Mouse (Mus musculus): ENCODE data around the gene Dhtkd1.

The Dhtkd1 gene

DNA sequence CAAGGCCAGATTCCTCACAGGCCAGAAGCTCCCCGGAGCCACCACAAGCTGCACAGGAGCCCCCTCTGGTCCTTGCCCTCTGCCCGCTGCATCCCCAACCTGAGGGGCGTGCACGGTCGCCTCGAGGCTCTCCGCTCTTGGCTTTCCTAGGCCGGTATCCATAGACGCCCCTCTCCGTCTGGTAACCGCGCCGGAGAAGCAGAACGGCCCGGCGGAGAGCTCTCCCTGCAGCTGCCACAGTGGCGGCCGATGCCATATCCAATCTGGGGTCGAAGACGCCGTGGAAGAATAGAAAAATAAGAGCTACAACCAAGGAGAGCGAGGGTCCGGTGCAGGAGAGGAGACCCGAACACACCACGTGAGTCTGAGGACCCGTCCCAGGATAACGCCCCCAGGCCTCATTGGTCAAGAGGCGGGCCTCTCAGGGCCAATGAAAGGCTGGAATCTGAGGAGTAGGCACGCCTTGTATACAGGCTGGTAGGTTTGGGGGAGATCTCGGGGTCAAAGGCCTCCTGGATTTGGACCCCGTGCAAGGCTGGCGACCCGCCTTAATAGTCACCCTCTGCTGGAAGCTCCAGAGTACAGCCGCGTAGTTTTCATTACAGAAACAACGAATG lies at the start of gene Dhtkd1:
TSS of gene Dhtkd1 (minus strand) at position 377 of the 617 bp plus-strand sequence.
- no peak for TF ChIP-seq GATA4 (IDR thresholded peaks at IDR 0.05; ENCODE audit: insufficient replicate concordance, low read length)

DNA sequence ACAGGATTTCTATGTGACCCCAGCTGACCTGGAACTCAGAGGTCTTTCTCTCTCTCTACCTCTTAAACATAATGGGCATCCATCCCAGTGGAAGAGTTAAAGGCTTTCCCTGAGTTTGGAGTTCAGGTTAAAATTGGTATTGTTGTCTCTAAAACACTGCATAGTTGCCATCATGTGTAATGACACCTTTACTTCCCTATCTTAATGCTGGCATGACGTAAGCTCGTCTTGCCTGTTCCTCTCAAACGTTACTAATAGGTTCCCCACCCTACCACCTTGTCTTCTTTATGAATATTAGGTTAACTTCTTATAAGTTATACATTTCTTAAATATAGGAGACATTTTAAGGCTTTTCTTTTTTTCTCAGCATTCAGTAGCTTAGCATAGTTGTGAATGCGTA lies 34.9 kb upstream of the Dhtkd1 start:
- no peak for TF ChIP-seq GATA4 (IDR thresholded peaks at IDR 0.05; ENCODE audit: insufficient replicate concordance, low read length)

DNA sequence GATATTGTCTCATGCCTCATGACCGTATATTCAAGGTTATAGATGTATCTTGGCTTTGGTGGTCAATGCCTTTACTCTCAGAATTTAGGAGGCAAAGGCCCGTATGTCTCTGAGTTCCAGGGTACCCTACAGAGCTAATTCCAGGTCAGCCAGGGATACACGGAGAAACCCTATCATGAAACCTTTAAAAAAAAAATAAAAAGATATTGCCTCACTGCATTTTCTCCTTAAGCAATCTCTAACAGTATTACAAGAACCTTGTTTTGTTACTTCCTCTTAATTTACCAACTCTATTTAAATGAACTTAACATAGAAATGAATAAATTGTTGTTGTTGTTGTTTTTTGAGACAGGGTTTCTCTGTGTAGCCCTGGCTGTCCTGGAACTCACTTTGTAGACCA lies 23.4 kb upstream of the Dhtkd1 start:
- TF ChIP-seq GATA4 (IDR thresholded peaks at IDR 0.05; ENCODE audit: insufficient replicate concordance, low read length): no peak

DNA sequence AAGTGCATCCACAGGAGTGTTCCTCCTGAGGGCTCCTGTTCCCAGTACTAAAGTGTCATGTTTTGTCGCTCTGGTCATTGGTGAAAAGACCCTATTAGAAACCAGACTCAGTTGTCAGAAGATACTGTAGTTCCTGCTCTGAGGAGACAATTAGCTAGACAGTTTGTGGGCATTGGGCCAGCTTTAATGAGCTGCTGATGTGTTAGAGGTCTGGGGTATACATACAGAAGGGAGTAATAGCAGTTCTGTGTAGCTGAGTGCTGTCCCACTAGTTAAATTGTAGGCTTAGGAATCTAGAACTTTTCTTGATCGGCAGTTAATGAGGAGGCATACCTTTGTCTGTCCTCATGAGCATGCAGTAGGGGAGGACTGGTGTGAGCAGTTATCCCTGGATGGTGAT lies 19.7 kb upstream of the Dhtkd1 start:
- no peak for TF ChIP-seq GATA4 (IDR thresholded peaks at IDR 0.05; ENCODE audit: insufficient replicate concordance, low read length)

DNA sequence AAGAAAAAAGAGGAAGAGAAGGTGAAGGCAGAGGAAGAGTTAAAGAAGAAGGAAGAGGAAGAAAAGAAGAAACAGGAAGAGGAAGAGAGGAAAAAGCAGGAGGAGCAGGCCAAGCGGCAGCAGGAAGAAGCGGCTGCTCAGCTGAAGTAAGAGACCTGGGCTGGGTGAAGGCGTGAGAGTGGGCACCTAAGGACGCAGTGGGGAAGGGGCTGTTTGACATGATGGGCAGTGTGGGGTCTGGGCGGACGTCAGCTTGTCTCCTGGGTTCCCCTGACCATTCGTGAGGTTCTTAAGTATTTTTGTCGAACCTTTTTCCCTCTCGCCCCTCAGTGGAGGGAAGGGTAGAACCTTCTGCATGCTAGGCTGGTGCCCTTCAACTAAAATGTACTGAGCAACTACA lies 15.1 kb upstream of the Dhtkd1 start:
- no peak for TF ChIP-seq GATA4 (IDR thresholded peaks at IDR 0.05; ENCODE audit: insufficient replicate concordance, low read length)

DNA sequence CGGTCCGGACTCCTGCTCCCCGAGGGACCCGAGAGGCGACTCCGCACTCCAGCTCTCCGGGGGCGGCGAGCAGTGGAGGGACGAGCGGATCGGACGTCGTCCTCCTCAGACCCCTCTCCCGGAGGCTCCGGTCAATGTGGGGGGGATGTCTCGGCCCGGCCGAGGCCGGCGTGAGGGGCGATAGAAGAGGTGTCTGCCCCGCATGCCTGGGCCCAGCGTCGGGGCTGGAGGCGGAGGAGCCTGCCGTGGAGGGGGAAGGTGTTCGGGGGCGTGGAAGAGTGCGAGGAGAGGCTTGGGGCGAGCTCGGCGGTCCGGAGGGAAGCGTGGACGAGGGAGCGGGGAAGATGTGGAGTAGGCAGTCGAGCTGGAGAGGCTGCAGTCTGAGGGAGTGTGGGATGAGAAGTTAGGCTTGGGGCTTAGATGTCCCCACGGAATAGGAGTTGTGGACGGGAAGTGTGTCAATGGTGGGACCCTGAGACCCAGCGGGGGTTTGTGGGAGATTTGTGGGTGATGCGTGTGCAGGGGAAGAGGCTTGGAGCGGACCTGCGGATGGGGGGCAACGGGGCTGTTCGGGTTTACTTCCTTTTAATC lies 9.1 kb upstream of the Dhtkd1 start:
- no peak for TF ChIP-seq GATA4 (IDR thresholded peaks at IDR 0.05; ENCODE audit: insufficient replicate concordance, low read length)

DNA sequence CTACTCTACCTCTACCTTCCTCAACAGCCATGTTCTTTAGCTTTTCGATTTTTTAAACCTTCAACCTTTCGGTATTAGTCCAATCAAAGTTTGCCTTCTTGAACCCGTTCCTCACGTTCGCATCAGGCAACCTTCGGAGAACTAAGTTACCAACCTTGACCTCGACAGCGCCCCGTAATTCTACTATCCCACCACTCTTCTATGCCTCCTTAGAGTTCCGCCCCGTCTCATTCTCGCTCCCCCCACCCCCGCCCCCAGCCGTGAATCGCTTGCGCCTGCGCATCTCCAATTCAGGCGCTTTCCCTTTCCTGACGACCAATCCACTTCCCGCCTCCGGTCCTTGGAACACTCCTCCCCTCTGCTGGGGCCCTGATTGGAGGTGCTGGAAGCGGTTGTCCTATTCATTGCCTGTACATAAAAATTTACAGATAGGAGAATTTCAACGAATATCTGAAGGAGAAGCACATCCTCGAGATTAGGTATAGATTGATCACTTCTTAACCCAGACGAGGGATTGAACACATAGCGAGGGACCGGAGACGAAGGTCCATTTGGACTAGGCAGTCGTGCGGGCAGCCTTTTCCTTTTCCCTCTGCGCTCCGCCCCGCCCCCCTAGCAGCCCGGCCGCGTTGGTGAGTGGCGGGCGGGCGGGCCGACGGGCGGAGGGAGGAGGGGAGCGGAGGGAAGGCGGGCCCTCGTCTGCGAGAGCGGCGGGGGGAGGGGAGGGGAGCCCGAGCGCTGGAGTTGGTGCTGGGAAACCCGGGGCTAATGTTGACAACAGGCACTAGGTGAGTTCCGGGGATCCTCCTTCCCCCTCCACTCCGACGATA lies 8.4 kb upstream of the Dhtkd1 start, which contains the start of gene Upf2:
TSS of gene Upf2 (plus strand) at position 704 of the 830 bp plus-strand sequence.
- TF ChIP-seq GATA4 (IDR thresholded peaks at IDR 0.05; ENCODE audit: insufficient replicate concordance, low read length): 0 out of 2 replicates have a peak, but pooled peaks have one; percentile 46

DNA sequence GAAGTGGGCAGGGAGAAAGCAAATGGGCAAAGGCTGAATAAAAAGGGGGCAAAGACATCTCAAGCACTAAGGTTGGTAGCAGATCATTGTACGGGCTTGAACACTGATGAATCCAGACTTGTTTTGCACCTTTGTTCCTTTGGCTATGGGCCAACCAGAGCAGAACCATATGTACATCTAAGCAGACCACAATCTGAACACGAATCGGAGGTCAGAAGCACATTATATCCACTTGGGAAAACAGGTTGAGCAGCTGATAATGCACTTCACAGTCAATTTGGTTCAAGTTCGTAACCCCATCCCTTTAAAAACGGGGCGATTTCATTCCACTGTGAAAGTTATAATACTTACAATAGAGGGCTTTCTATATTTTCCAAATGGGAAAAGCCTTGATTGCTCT lies 7.7 kb upstream of the Dhtkd1 start:
- no peak for TF ChIP-seq GATA4 (IDR thresholded peaks at IDR 0.05; ENCODE audit: insufficient replicate concordance, low read length)

DNA sequence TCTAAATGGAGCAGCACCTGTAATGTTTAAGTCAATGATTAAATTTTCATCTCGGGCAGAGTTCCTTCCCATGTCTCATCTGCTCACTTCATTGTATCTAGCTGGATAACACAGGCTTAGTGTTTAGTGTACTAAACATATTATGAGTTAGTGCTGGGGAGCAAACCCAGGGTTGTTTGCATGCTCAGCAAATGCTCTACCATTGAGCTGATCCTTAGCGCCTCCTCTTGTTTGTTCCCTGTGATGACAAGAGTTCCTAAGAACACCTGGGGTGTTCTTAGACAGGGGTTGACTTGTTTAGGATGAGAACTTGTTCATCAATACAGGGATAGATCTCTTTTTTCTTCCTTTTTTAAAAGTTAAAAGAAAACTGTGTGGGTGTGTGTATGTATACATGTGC lies 6.4 kb upstream of the Dhtkd1 start:
- no peak for TF ChIP-seq GATA4 (IDR thresholded peaks at IDR 0.05; ENCODE audit: insufficient replicate concordance, low read length)

DNA sequence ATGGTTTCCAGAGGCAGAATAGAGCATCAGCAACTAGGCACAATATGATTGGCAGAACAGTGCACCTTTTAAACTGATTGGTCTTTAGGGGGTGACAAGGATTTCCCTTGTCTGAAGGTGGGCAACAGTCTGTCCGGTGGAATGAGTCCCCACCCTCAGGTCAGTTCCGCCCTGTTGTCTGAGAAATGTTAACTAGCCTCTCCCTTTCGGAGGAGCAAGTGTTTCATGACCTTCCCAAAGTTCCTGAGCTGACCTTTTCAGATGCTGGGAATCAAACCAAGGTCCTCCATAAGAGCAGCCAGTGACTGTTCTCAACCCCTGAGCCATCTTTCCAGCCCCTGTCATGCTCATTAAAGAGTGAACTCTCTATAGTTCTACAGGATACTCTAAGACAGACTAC lies 4.3 kb upstream of the Dhtkd1 start:
- TF ChIP-seq GATA4 (IDR thresholded peaks at IDR 0.05; ENCODE audit: insufficient replicate concordance, low read length): no peak

DNA sequence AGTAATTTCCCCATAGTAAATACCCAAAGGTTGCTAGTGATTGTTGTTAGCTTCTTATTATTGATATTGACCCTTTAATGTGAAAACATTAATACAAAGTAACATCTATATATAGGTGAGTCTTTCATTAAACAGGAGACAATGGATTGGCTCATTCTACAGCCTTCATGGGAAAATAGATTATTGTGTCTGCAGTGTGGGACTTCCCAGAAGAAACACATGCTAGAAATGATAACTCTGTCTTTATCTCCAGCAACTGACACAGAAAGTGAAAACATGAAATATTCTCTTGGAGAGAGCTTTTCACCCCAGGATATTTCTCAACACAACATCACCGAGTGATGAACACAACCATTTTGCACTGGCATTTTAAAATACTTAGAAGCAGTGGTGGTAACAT lies 3.0 kb upstream of the Dhtkd1 start:
- TF ChIP-seq GATA4 (IDR thresholded peaks at IDR 0.05; ENCODE audit: insufficient replicate concordance, low read length): no peak

DNA sequence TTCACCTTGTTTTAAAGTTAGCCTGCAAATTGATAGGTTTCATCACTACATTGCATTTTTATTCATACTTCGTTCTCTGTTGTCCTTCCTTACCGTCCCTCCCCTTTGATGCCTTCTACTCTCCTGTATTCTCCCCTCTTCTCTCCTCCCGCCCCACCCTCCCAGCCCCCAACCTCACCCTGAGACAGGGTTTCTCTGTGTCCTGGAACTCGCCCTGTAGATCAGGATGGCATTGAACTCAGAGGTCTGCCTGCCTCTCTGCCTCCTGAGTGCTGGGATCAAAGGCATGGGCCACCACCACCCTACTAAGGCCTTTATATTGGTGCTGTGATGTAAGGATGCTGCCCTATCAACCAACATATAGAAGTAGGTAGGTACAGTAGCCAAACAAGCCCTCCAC lies 479 bp upstream of the Dhtkd1 start:
- no peak for TF ChIP-seq GATA4 (IDR thresholded peaks at IDR 0.05; ENCODE audit: insufficient replicate concordance, low read length)

DNA sequence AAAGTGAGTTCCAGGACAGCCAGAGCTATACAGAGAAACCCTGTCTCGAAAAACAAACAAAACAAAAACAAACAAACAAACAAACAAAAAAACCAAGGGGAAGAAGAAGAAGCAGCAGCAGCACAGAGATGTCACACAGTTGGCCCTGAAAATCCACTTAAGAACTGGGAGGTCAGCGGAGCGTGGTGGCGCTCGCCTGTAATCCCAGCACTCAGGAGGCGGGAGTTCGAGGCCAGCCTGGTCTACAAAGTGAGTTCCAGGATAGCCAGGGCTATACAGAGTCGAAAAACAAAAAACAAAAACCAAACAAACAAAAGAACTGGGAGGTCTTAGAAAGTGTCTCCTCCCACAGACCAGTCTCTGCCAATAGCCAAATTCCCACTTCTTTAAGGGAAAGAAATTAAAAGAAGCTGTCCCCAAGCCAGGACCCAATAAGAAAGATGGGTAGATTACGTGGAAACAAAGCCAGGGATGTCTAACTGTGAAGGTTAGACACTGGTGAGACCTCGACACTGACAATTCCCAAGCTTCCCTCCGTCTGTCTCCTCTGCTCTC lies 654 bp downstream of the Dhtkd1 start:
- no peak for TF ChIP-seq GATA4 (IDR thresholded peaks at IDR 0.05; ENCODE audit: insufficient replicate concordance, low read length)

DNA sequence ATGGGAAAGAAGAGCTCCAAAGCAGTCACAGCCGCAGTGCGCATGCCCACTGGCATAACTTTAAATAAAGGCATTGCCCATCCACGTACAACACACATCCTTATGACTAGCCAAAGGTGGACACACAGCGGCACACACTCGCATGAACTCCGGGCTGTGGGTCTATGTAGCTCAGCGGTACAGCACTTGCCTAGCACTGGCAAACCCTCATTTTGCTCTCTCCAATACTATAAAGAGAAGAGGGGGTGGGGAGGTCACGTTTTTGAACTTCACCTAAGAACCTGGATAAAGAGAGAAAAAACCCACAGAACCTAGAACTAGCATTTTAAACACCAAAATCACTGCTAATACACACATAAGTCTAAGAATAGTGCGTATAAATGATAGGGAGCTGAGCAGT lies 1.7 kb downstream of the Dhtkd1 start:
- TF ChIP-seq GATA4 (IDR thresholded peaks at IDR 0.05; ENCODE audit: insufficient replicate concordance, low read length): no peak

DNA sequence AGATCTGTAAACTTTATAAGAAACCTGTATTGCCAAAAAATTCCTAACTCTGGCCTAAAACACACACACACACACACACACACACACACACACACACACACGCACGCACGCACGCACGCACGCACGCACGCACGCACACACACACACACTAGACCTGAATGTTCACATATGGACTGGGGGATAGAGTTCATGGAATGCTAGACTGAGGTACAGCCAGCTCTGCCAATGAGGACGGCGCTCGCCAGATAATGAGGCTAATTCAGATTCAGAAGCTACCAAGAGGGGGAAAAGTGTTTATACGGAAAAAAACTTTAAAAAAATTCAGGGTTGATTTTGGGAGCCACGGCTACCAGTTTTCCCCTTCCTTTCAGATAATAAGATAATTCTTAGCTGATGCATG lies 2.7 kb downstream of the Dhtkd1 start:
- no peak for TF ChIP-seq GATA4 (IDR thresholded peaks at IDR 0.05; ENCODE audit: insufficient replicate concordance, low read length)

DNA sequence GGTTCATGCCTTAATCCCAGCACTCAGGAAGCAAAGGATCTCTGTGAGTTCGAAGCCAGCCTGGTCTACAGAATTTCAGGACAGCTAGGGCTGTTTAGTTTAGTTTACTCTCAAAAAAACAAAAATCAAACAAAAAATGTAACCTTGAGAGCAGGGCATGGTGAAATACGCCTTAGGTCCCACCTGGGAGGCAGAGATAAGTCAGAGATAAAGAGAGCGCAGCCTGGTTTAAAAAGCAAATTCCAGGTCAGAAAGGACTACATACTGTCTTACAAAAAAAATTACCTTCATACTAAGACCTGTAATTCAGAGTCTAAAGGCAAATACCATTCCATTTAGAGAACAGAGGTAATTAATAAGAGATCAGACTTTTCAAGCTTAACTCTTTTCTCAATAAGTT lies 3.3 kb downstream of the Dhtkd1 start:
- TF ChIP-seq GATA4 (IDR thresholded peaks at IDR 0.05; ENCODE audit: insufficient replicate concordance, low read length): no peak

All from liver, adult (tissue).